Mouse (Mus musculus): ENCODE results near the gene Cd109. TPM values are rescaled to one million over a fixed set of nuclear protein-coding genes. Genes with fewer than 3 reads are reported as not detected.

Cd109 gene
- total RNA-seq, 1 experiment from 2014 or later: not detected

GRCm38 (mm10) chr9:78631755-78632434 lies 16.5 kb downstream of the Cd109 start:
- no peak for ATAC-seq (ENCODE audit: extremely low read depth, insufficient number of reproducible peaks, low FRiP score, poor library complexity, severe bottlenecking)

- ATAC-seq (ENCODE audit: extremely low read depth, insufficient number of reproducible peaks, low FRiP score, poor library complexity, severe bottlenecking): no peak
Observed at GRCm38 (mm10) chr9:78633976-78634375, 18.6 kb downstream of the Cd109 start.

GRCm38 (mm10) chr9:78641386-78641785 lies 26.0 kb downstream of the Cd109 start:
- ATAC-seq (ENCODE audit: extremely low read depth, insufficient number of reproducible peaks, low FRiP score, poor library complexity, severe bottlenecking): no peak

- no peak for ATAC-seq (ENCODE audit: extremely low read depth, insufficient number of reproducible peaks, low FRiP score, poor library complexity, severe bottlenecking)
Observed at GRCm38 (mm10) chr9:78646008-78646777, 30.8 kb downstream of the Cd109 start.

- ATAC-seq (ENCODE audit: extremely low read depth, insufficient number of reproducible peaks, low FRiP score, poor library complexity, severe bottlenecking): no peak
Observed at GRCm38 (mm10) chr9:78648641-78649040, 33.3 kb downstream of the Cd109 start.

- ATAC-seq (ENCODE audit: extremely low read depth, insufficient number of reproducible peaks, low FRiP score, poor library complexity, severe bottlenecking): no peak
Observed at GRCm38 (mm10) chr9:78649398-78649797, 34.1 kb downstream of the Cd109 start.

- no peak for ATAC-seq (ENCODE audit: extremely low read depth, insufficient number of reproducible peaks, low FRiP score, poor library complexity, severe bottlenecking)
Observed at GRCm38 (mm10) chr9:78657564-78657963, 42.2 kb downstream of the Cd109 start.

GRCm38 (mm10) chr9:78671446-78671985 lies 56.2 kb downstream of the Cd109 start:
- no peak for ATAC-seq (ENCODE audit: extremely low read depth, insufficient number of reproducible peaks, low FRiP score, poor library complexity, severe bottlenecking)

- ATAC-seq (ENCODE audit: extremely low read depth, insufficient number of reproducible peaks, low FRiP score, poor library complexity, severe bottlenecking): 0 out of 2 replicates have a peak, but pooled peaks have one; percentile 26
Observed at GRCm38 (mm10) chr9:78700691-78701090, 85.3 kb downstream of the Cd109 start.

- ATAC-seq (ENCODE audit: extremely low read depth, insufficient number of reproducible peaks, low FRiP score, poor library complexity, severe bottlenecking): no peak
Observed at GRCm38 (mm10) chr9:78702509-78703239, 87.3 kb downstream of the Cd109 start.

- no peak for ATAC-seq (ENCODE audit: extremely low read depth, insufficient number of reproducible peaks, low FRiP score, poor library complexity, severe bottlenecking)
Observed at GRCm38 (mm10) chr9:78720888-78721798, 105.8 kb downstream of the Cd109 start.

- no peak for ATAC-seq (ENCODE audit: extremely low read depth, insufficient number of reproducible peaks, low FRiP score, poor library complexity, severe bottlenecking)
Observed at GRCm38 (mm10) chr9:78731931-78732330, 116.6 kb downstream of the Cd109 start.

- ATAC-seq (ENCODE audit: extremely low read depth, insufficient number of reproducible peaks, low FRiP score, poor library complexity, severe bottlenecking): no peak
Observed at GRCm38 (mm10) chr9:78735519-78735918, 120.2 kb downstream of the Cd109 start.

- ATAC-seq (ENCODE audit: extremely low read depth, insufficient number of reproducible peaks, low FRiP score, poor library complexity, severe bottlenecking): no peak
Observed at GRCm38 (mm10) chr9:78742012-78742411, 126.7 kb downstream of the Cd109 start.

GRCm38 (mm10) chr9:78750246-78750645 lies 134.9 kb downstream of the Cd109 start:
- ATAC-seq (ENCODE audit: extremely low read depth, insufficient number of reproducible peaks, low FRiP score, poor library complexity, severe bottlenecking): no peak
